Mouse (Mus musculus) liver, postnatal 0 days (tissue): ENCODE measurements around the gene Ube2ql1. TPM values are rescaled to one million over a fixed set of nuclear protein-coding genes. Genes with fewer than 3 reads are reported as not detected.
A peak's percentile ranks its signal among the peaks of the same experiment; 100 is the strongest.

Experiments
- ATAC-seq: fragments of 200-750 bp; cut with Nextera tagmentation; 2 replicates; pipeline ENCODE4 v1.8.0; 2017; ENCODE audit warnings: mild to moderate bottlenecking, moderate library complexity
- DNase-seq: peaks from one replicate; pipeline ENCODE4 v3.0.0-alpha.2; 2016
- H3K27ac ChIP-seq: fragments of 300-500 bp; sonication (generic); 2 replicates; pipeline ENCODE4 v1.5.1; 2014; ENCODE audit warnings: antibody characterized with exemption, moderate library complexity, mild to moderate bottlenecking, low read depth
- H3K27me3 ChIP-seq: fragments of 300-500 bp; sonication (generic); 2 replicates; pipeline ENCODE4 v1.6.1; 2014; ENCODE audit warnings: low read length, control low read depth, mixed read lengths; ENCODE audit not compliant: insufficient read depth
- H3K36me3 ChIP-seq: fragments of 300-500 bp; sonication (generic); replicated peaks from 2 replicates; pipeline ENCODE4 v1.6.1; 2014; ENCODE audit warnings: mild to moderate bottlenecking, control low read depth, low read length, moderate library complexity, mixed read lengths; ENCODE audit not compliant: insufficient read depth
- H3K4me1 ChIP-seq: fragments of 300-500 bp; sonication (generic); 2 replicates; pipeline ENCODE4 v1.6.1; 2014; ENCODE audit warnings: antibody characterized with exemption, mild to moderate bottlenecking, control low read depth; ENCODE audit not compliant: insufficient read depth
- H3K4me2 ChIP-seq: fragments of 300-500 bp; sonication (generic); 2 replicates; pipeline ENCODE4 v1.6.1; 2014; ENCODE audit warnings: low read depth, mild to moderate bottlenecking, low read length, moderate library complexity, mixed read lengths
- H3K4me3 ChIP-seq: fragments of 300-500 bp; sonication (generic); 2 replicates; pipeline ENCODE4 v1.5.1; 2014; ENCODE audit warnings: low read depth, low read length
- H3K9ac ChIP-seq: fragments of 300-500 bp; sonication (generic); replicated peaks from 2 replicates; pipeline ENCODE4 v1.6.1; 2014; ENCODE audit warnings: mild to moderate bottlenecking, moderate library complexity
- H3K9me3 ChIP-seq: fragments of 300-500 bp; sonication (generic); 2 replicates; pipeline ENCODE4 v1.6.1; 2016; ENCODE audit warnings: mild to moderate bottlenecking, control low read depth, low read length, mixed read lengths
- CTCF ChIP-seq: sonication (generic); IDR thresholded peaks from 2 replicates; pipeline ENCODE4 v1.5.1; 2016; ENCODE audit warnings: antibody characterized with exemption, low read depth
- EP300 ChIP-seq: IDR thresholded peaks from 2 replicates; pipeline ENCODE4 v1.6.1; 2016; ENCODE audit warnings: antibody characterized with exemption, low read depth, mild to moderate bottlenecking
- WGBS: fragments of 180-500 bp; shearing (Covaris S2); extraction: QIAGEN DNeasy Blood & Tissue Kit; methylation state at CpG from one replicate; pipeline ENCODE4 v1.1.7; 2014; ENCODE audit not compliant: insufficient replicate concordance; 5-methylcytosine and 5-hydroxymethylcytosine counted together
- polyA plus RNA-seq: library from polyadenylated mRNA; unstranded; fragments of >200 nt; fragmentation: Nextera tagmentation; extraction: Ambion mirVana; gene quantifications from 2 replicates; pipeline ENCODE4 v1.2.1, GENCODE M21; 2015

Gene Ube2ql1
- polyA plus RNA-seq, 1 experiment from 2014 or later = not detected

- H3K36me3 ChIP-seq = no peaks in the 10 kb centered on the region
- DNase-seq = no peak
- no peak overlapping the region for H3K27ac ChIP-seq
- TF ChIP-seq EP300 (no peak), CTCF (no peak)
- H3K4me1 ChIP-seq = no peaks in the 10 kb centered on the region
- 53% methylated on average over 5 of the region's 5 CpGs for WGBS
- ATAC-seq = no peak
- H3K4me2 ChIP-seq = no peak overlapping the region
- H3K27me3 ChIP-seq = no peaks in the 10 kb centered on the region
- no peak overlapping the region for H3K4me3 ChIP-seq
- H3K9ac ChIP-seq = no peak overlapping the region
- no peaks in the 10 kb centered on the region for H3K9me3 ChIP-seq
Measured at GRCm38 (mm10) chr13:69685406-69685818, 54.3 kb downstream of the Ube2ql1 start.

- Histone ChIP-seq H3K27ac (no peak overlapping the region), H3K4me2 (no peak overlapping the region), H3K27me3 (no peaks in the 10 kb centered on the region), H3K9me3 (no peaks in the 10 kb centered on the region), H3K4me1 (no peaks in the 10 kb centered on the region), H3K4me3 (no peak overlapping the region), H3K9ac (no peak overlapping the region), H3K36me3 (no peaks in the 10 kb centered on the region)
- DNase-seq (no peak), ATAC-seq (no peak)
- no peak for TF ChIP-seq CTCF
- no peak for TF ChIP-seq EP300
- WGBS = 54% methylated on average over 10 of the region's 10 CpGs
Measured at GRCm38 (mm10) chr13:69673921-69674618, 65.6 kb downstream of the Ube2ql1 start.

GRCm38 (mm10) chr13:69673197-69673920 lies 66.3 kb downstream of the Ube2ql1 start:
- no peak for TF ChIP-seq EP300
- TF ChIP-seq CTCF = no peak
- H3K27ac ChIP-seq = no peak overlapping the region
- no peaks in the 10 kb centered on the region for H3K36me3 ChIP-seq
- no peak overlapping the region for H3K4me2 ChIP-seq
- WGBS = 69% methylated on average over 5 of the region's 5 CpGs
- ATAC-seq (no peak), DNase-seq (no peak)
- no peak overlapping the region for H3K4me3 ChIP-seq
- H3K9me3 ChIP-seq = no peaks in the 10 kb centered on the region
- no peaks in the 10 kb centered on the region for H3K27me3 ChIP-seq
- no peaks in the 10 kb centered on the region for H3K4me1 ChIP-seq
- H3K9ac ChIP-seq = no peak overlapping the region

GRCm38 (mm10) chr13:69672565-69672964 lies 67.1 kb downstream of the Ube2ql1 start:
- Histone ChIP-seq H3K9ac (no peak overlapping the region), H3K36me3 (no peaks in the 10 kb centered on the region), H3K4me3 (no peak overlapping the region), H3K27ac (no peak overlapping the region), H3K4me1 (no peaks in the 10 kb centered on the region), H3K9me3 (no peaks in the 10 kb centered on the region), H3K4me2 (no peak overlapping the region), H3K27me3 (no peaks in the 10 kb centered on the region)
- TF ChIP-seq EP300 = no peak
- TF ChIP-seq CTCF = no peak
- ATAC-seq = no peak
- WGBS = 86% methylated on average over 10 of the region's 10 CpGs
- DNase-seq = no peak

- H3K27ac ChIP-seq = no peak overlapping the region
- no peaks in the 10 kb centered on the region for H3K4me1 ChIP-seq
- ATAC-seq (no peak), DNase-seq (no peak)
- H3K27me3 ChIP-seq = no peaks in the 10 kb centered on the region
- H3K36me3 ChIP-seq = no peaks in the 10 kb centered on the region
- WGBS = 78% methylated on average over 5 of the region's 5 CpGs
- H3K4me3 ChIP-seq = no peak overlapping the region
- no peak for TF ChIP-seq EP300
- no peak for TF ChIP-seq CTCF
- H3K9ac ChIP-seq = no peak overlapping the region
- no peaks in the 10 kb centered on the region for H3K9me3 ChIP-seq
- no peak overlapping the region for H3K4me2 ChIP-seq
Measured at GRCm38 (mm10) chr13:69672121-69672520, 67.6 kb downstream of the Ube2ql1 start.

- peak; percentile 10 for DNase-seq
- Histone ChIP-seq H3K4me1 (no peaks in the 10 kb centered on the region), H3K36me3 (no peaks in the 10 kb centered on the region), H3K27me3 (no peaks in the 10 kb centered on the region), H3K4me2 (no peak overlapping the region), H3K9me3 (no peaks in the 10 kb centered on the region), H3K4me3 (no peak overlapping the region), H3K27ac (no peak overlapping the region), H3K9ac (no peak overlapping the region)
- WGBS = 44% methylated on average over 3 of the region's 3 CpGs
- ATAC-seq = no peak
- TF ChIP-seq CTCF (no peak), EP300 (no peak)
Measured at GRCm38 (mm10) chr13:69654508-69654907, 85.2 kb downstream of the Ube2ql1 start.

Other genes with a start within 250 kb of the Ube2ql1 start
- 46.0 and 47.5 TPM in 2 replicates for gene Nsun2, start 206.1 kb downstream of the Ube2ql1 start, polyA plus RNA-seq
- 1.9 and 2.4 TPM in 2 replicates for gene Tent4a, start 205.3 kb downstream of the Ube2ql1 start, polyA plus RNA-seq
- 4.7 and 5.2 TPM in 2 replicates for gene Srd5a1, start 128.4 kb downstream of the Ube2ql1 start, polyA plus RNA-seq
- gene Med10, start 62.5 kb upstream of the Ube2ql1 start, polyA plus RNA-seq = 46.3 and 46.9 TPM in 2 replicates